Mouse (Mus musculus) bone marrow macrophage, adult 2 months (primary cell): ENCODE measurements around the gene Mrgpre.

Experiments used
- CTCF ChIP-seq: IDR thresholded peaks from 2 replicates; pipeline ENCODE4 v1.5.1; 2012; ENCODE audit warnings: low read depth, mild to moderate bottlenecking, low read length, moderate library complexity
- POLR2A ChIP-seq: IDR thresholded peaks from 2 replicates; pipeline ENCODE4 v1.6.1; 2012; ENCODE audit warnings: mild to moderate bottlenecking, low read depth, low read length, borderline replicate concordance

- TF ChIP-seq CTCF (no peak), POLR2A (no peak)
Measured at GRCm38 (mm10) chr7:143783378-143783995, 813 bp downstream of the Mrgpre start.
